Mouse (Mus musculus) B cell, adult 2 months (primary cell): Measurements from ENCODE around the gene Ccdc40.
"Not testable (repeated sequence)": the region's sequence is repeated elsewhere in the genome, so short reads cannot be mapped to it uniquely, and the experiment has no call there.

Experiments used
- DNase-seq, 2 experiments: peaks; one replicate each; pipeline ENCODE4 v3.0.0; 2022

Ccdc40 gene

DNA sequence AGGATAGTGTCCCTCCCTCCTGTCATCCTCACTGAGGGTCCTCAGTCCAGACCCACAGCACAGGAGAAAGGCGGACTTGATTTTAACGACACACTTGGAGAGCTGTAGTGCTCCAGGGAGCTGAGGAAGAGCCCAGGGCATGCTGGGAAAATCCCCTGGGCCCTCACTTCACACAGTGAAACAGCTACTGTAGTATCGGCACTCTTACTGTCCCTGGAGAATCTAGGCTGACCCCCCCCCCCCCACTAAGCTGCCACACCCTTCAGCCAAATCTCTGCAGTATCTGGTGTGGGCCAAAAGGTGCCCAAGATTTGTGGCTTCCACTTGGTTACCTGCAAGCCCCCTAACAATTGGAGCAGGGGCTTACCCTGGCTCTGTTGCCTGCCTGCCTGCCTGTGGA lies 8.6 kb downstream of the Ccdc40 start:
- no peak for DNase-seq

- DNase-seq, result peak; percentile 47 to 53
These were observed 9.4 kb downstream of the Ccdc40 start for GRCm38 (mm10) chr11:119237568-119238304.

DNA sequence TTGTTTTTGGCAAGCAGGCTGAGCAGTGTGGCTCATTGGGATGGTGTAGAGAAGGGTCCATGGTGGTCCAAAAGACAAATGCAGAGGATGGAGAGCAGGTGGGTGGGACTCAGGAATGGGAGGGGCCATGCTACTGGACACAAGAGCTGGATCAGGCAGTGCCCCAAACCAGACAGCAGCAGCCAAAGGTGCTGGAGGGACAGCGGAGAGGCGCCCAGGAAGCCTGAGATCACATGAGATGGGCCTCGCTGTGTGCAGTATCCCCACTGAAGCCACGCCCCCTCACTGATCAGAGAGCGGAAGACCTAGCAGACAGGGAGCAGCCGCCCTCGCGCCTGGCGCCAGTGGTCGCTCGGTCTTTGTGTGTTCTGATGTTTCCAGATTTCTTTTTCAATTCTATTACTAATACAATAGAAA lies 9.9 kb downstream of the Ccdc40 start:
- peak; percentile 78 to 80 for DNase-seq

- no peak for DNase-seq
These were observed 11.1 kb downstream of the Ccdc40 start for GRCm38 (mm10) chr11:119239480-119239879.

DNA sequence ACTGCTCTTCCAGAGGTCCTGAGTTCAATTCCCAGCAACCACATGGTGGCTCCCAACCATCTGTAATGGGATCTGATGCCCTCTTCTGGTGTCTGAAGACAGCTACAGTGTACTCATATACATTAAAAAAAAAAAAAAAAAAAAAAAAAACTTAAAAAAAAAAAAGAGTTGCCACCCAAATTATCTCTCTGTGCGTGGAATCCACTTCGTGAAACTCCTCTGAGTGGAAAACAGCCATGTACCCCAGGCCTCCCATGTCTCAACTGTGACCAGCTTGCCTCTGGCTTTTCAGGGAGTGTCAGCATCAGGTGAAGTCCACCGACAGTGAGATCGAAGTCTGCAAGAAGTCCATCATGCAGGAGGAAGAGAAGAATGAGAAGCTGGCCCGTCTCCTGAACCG lies 17.2 kb downstream of the Ccdc40 start:
- DNase-seq, result not testable (repeated sequence)

DNA sequence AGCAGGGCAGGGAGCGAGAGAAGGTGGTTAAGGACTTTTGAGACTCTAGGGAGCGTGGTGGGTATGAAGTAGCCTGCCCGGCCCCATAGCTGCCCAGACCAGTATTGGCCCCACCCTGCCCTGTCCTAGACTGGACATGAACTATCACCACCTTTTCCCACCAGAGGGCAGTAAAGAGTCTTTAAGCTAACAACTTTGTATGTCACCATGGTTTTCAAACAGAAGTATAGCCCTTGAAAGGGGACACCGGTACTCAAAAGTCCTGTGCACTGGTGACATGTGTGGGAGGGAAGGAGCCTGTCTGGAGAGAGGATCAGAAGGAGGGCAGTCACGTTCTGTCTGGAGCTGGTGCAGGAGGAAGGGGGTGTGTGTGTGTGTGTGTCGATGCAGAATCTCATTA lies 20.6 kb downstream of the Ccdc40 start:
- DNase-seq, result peak; percentile 73

DNA sequence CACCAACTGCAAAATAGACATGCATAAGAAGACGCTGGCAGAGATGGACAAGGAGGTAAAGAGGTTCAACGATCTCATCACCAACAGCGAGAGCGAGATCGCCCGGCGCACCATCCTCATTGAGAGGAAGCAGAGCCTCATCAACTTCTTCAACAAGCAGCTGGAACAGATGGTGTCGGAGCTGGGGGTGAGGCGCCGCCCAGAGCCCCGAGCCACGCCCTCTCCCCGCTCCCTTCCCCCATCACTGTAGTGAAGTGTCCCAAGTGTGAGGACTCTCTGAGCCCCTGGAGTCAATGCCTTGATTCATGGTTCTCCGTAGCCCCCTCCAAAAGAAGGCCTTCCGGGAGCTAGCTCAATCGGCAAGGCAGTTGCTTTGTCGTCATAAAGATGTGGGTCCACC lies 22.6 kb downstream of the Ccdc40 start:
- DNase-seq, result no peak

DNA sequence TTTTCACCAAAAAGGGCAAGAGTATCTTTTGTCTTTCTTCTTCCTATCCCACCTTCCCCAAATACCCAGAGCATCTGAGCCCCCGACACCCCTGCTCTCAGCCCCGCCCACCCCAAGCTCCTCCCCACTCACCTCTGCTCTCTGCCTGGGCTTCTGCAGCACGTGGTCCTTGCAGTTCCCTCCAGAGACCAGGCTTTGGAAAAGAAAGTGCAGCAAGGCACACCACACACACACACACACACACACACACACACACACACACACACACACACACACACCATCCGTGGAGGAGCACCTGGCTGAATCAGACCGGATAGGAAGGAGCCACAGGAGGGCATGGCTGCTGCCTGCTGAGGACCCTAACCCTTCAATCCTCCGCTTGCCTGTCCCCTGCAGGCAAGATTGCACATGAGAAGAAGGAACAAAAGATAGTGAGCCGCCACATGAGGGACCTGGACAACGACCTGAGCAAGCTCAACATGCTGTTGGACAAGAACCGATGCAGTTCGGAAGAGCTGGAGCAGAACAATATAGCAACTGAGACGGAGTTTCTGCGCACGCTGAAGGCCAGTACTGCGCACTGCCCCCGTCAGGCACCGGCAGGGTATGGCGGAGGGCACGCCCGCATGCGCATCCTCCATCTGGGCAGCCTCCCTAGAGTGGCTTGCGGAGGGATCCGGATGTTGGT lies 24.6 kb downstream of the Ccdc40 start:
- peak; percentile 61 to 65 for DNase-seq

DNA sequence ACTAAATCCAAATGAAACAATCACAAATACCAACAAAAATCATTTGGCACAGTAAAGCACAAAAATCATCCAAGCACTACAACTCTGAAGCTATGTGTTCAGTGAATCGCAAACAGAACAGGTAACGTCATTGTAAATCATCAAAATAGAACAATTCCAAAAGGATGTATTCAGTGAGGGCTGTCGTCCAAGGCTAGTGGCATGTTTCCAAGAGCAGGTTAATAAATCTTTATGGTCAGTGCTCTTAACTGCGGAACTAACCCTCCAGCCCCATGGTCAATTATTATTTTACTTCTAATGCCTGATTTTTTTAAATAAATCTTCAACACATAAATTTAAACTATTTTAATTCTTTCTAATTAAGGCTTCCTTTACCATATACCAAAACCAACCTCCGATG lies 28.2 kb downstream of the Ccdc40 start:
- not testable (repeated sequence) for DNase-seq

DNA sequence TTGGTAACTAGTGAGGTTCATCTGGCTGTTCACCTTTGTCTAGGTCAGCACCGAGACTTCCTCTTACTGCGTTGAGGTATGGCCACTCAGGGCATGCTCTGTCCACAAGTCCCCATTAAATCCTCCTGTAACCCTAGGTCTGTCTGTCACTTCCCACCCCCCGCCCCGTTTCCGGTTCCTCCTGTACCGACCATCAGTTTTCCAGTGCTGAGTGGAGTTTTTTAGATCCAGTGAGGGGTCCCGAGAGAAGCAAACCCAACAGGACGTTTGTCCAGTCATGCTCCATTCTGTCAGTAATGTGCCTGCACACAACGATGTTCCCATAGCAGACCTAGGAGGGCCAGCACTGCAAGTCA lies 29.8 kb downstream of the Ccdc40 start:
- DNase-seq, result no peak

DNA sequence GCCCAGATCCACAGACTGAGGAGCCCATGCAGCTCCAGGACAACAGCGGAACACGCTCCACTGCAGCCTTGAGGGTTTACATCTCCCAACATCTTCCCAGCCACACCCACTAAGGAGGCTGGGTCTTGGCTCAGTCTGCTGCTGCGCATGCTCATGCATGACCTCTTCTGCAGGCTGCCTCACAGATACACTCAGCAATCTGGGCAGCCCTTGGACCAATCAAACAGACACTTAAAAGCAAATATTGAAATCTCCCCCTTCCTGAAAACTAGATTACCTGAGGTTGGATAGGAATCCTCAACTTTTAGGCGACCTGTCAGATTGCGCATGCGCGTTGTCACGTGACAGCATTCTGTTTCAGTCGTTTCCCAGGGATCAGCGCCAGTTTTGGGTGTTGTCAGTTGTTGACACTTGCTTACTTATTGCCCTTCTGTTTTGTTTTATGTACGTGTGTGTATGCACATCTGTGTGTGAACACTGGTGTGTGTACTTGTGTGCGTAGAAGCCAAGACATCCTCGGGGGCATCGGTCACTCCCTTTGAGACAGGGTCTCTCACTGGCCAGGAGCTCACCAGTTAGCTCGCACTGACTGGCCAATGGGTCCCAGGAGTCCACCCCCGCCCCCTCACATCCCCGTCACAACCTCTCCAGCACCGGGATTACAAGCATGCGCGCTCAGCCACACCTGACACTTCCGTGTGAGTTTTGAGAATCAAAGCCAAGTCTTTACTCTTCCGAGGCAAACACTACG lies 30.4 kb downstream of the Ccdc40 start:
- DNase-seq, result peak; percentile 57 to 63

GRCm38 (mm10) chr11:119259977-119260376 lies 31.6 kb downstream of the Ccdc40 start:
- no peak for DNase-seq

- DNase-seq, result no peak
These were observed 36.0 kb downstream of the Ccdc40 start for GRCm38 (mm10) chr11:119264413-119264812.

DNA sequence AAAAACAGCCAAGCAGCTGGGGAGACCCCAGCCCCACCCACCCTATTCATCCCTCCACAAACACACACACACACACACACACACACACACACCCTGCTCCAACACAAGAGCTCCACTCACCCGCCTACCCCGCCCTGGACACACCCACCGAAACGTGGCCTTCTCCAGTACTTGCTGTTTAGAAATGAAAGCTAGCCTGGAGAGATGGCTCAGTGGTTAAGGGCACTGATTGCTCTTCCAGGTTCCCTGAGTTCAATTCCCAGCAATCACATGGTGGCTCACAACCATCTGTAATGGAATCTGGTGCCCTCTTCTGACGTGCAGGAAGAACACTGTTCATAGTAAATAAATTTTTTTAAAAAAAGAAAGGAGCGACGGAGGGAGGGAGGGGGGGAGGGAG lies 37.4 kb downstream of the Ccdc40 start:
- DNase-seq, result no peak

DNA sequence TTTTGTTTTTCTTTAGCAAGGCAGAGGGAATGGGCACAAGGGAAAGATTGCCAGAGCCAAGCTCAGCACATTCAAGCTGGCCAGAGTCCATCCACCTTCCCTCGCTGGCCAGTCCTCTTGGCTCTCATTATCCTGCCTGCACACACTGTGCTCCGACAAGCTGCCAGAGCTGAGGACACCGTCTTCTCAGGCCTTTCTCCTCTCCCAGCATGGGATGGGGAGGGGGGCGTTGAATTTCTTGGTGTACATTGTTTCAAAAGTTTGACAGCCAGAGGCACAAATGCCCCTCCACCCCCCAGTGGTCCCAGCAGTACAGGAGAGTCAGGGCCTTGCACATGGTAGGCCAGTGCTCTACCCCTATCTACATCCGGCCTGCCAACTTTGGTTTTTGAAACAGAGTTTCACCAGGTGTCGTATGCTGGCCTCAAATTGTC lies 38.9 kb downstream of the Ccdc40 start:
- no peak for DNase-seq

GRCm38 (mm10) chr11:119267768-119268556 lies 39.6 kb downstream of the Ccdc40 start, which contains the start of gene Gaa:
TSS of gene Gaa (plus strand) at chr11:119267887.
- peak; percentile 98 to 99 for DNase-seq

GRCm38 (mm10) chr11:119268557-119269195 lies 40.3 kb downstream of the Ccdc40 start:
- DNase-seq, result no peak

- DNase-seq, result peak in 1 of 2 experiments; percentile 33
These were observed 44.1 kb downstream of the Ccdc40 start for GRCm38 (mm10) chr11:119272492-119272891.

DNA sequence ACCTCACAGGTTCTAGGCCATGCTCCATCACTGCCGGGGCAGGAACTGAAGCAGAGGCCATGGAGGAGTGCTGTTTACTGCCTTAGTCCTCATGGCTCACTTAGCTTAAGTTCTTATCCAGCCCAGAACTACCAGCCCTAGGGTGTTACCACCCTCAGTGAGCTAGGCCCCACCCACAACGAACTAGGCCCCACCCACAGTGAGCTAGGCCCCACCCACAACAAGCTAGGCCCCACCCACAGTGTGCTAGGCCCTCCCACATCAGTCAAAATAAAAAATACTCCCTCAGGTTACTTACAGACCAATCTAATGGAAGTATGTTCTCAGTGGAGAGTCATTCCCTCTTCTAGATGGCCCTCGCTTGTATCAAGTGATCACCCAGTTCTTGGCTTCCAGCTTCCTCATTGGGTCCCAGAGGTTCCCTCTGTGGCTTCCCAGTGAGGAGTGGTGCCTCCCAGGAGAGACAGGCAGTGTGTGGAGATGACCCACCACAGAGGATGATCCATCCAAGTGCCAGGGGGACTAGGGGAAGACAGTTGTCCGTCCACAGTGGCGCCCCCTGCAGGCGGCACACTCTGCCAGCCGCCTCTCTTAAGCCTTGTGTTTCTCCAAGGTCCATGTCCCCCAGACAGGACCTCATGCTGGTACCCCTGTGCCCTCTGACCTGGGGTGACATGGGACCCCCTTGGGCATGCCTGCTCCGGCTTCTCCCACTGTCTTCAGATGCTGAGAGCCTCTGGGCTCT lies 45.0 kb downstream of the Ccdc40 start:
- DNase-seq, result peak; percentile 51 to 56

GRCm38 (mm10) chr11:119281030-119281429 lies 52.7 kb downstream of the Ccdc40 start:
- no peak for DNase-seq

DNA sequence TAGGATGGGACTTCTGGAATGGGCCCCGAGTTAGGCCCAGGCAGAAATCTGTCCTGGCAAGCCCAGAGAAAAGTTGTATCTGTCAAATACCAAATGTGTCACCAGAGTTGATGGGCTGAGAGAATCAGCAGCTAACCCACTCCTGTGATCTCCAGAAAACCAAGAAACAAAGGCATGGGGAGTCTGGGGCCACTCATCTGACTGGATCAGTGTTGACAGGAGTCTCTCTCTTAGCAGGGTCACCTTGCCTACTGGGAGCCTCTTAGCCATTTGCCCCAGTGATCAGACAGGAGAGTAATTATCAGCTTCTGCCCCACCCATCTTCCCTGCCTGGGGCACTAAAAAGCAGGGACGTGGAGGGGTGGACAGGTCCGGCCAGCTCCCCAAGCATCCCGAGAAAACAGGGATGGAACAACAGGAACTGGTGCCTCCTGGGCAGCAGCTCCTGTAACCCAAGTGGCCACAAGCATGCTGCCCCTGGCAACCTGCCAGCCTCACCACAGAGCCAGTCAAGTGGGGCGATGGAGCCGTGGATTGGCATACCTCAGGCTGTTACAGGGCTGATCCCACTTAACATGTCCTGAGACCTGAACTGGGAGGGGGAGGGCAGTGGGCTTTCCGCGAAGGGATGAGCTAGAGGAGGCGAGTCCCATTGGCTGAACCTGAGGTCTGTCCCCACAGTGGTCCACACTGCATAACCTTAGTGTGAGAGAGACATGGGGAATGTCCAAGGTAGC lies 57.6 kb downstream of the Ccdc40 start:
- DNase-seq, result no peak
